Mouse (Mus musculus) MN1 (cell line): ENCODE measurements at regions not wholly inside any gene's neighbourhood (a gene's known extent, or its start where the extent isn't known, plus 50 kb on each side); places are given as distances from the start of the nearest gene placed in this dataset.

Source experiments
- DNase-seq: peaks from one replicate; pipeline ENCODE4 v3.0.0-alpha.2; 2016; ENCODE audit warnings: low spot score

GRCm38 (mm10) chrX:11720517-11720916, 392.9 kb downstream of the H2al1j start:
- DNase-seq, result peak; percentile 19

GRCm38 (mm10) chrX:11722730-11723129, 395.1 kb downstream of the H2al1j start:
- no peak for DNase-seq

- DNase-seq, result no peak
Observed at GRCm38 (mm10) chrX:11724718-11725117, 397.1 kb downstream of the H2al1j start.

- no peak for DNase-seq
Observed at GRCm38 (mm10) chrX:11726524-11727231, 399.1 kb downstream of the H2al1j start.

GRCm38 (mm10) chrX:11728481-11728880, 400.9 kb downstream of the H2al1j start:
- DNase-seq, result no peak

GRCm38 (mm10) chrX:11729992-11730391, 402.4 kb downstream of the H2al1j start:
- no peak for DNase-seq

GRCm38 (mm10) chrX:11732371-11732770, 404.7 kb downstream of the H2al1j start:
- DNase-seq, result no peak

GRCm38 (mm10) chrX:11734505-11735435, 407.1 kb downstream of the H2al1j start:
- DNase-seq, result peak; percentile 30

GRCm38 (mm10) chrX:11735516-11736170, 408.0 kb downstream of the H2al1j start:
- DNase-seq, result peak; percentile 53

GRCm38 (mm10) chrX:11736481-11736880, 408.9 kb downstream of the H2al1j start:
- DNase-seq, result no peak

- DNase-seq, result no peak
Observed at GRCm38 (mm10) chrX:11739565-11739964, 411.9 kb downstream of the H2al1j start.

- no peak for DNase-seq
Observed at GRCm38 (mm10) chrX:11745911-11746310, 414.2 kb downstream of the Bcor start.

- no peak for DNase-seq
Observed at GRCm38 (mm10) chrX:11747386-11748121, 412.6 kb downstream of the Bcor start.

GRCm38 (mm10) chrX:11748278-11748677, 411.9 kb downstream of the Bcor start:
- DNase-seq, result peak; percentile 23

GRCm38 (mm10) chrX:11752513-11752912, 407.6 kb downstream of the Bcor start:
- no peak for DNase-seq

GRCm38 (mm10) chrX:11752973-11753590, 407.1 kb downstream of the Bcor start:
- DNase-seq, result peak; percentile 7

- no peak for DNase-seq
Observed at GRCm38 (mm10) chrX:11755046-11755445, 405.1 kb downstream of the Bcor start.

GRCm38 (mm10) chrX:11763351-11764082, 396.6 kb downstream of the Bcor start:
- DNase-seq, result no peak

GRCm38 (mm10) chrX:11776236-11776899, 383.8 kb downstream of the Bcor start:
- no peak for DNase-seq

GRCm38 (mm10) chrX:11795010-11795409, 365.1 kb downstream of the Bcor start:
- DNase-seq, result no peak
